Mouse (Mus musculus) neural tube, embryonic 15.5 days (tissue): ENCODE measurements around the gene Taf5. TPM values are rescaled to one million over a fixed set of nuclear protein-coding genes. Genes with fewer than 3 reads are reported as not detected.

ENCODE experiments used
- ATAC-seq: fragments of 200-750 bp; cut with Nextera tagmentation; 2 replicates; pipeline ENCODE4 v1.8.0; 2017; ENCODE audit warnings: mild to moderate bottlenecking, moderate TSS enrichment, moderate library complexity; ENCODE audit not compliant: low FRiP score
- H3K27ac ChIP-seq: fragments of 300-500 bp; sonication (generic); replicated peaks from 2 replicates; pipeline ENCODE4 v1.5.1; 2015; ENCODE audit warnings: mild to moderate bottlenecking, inconsistent platforms
- H3K27me3 ChIP-seq: fragments of 300-500 bp; sonication (generic); replicated peaks from 2 replicates; pipeline ENCODE4 v1.6.1; 2015; ENCODE audit warnings: inconsistent platforms
- H3K36me3 ChIP-seq: fragments of 300-500 bp; sonication (generic); 2 replicates; pipeline ENCODE4 v1.6.1; 2015; ENCODE audit warnings: inconsistent platforms
- H3K4me1 ChIP-seq: fragments of 300-500 bp; sonication (generic); 2 replicates; pipeline ENCODE4 v1.6.1; 2015; ENCODE audit warnings: inconsistent platforms
- H3K4me2 ChIP-seq: fragments of 300-500 bp; sonication (generic); 2 replicates; pipeline ENCODE4 v1.6.1; 2015; ENCODE audit warnings: inconsistent platforms, mild to moderate bottlenecking, moderate library complexity
- H3K4me3 ChIP-seq: fragments of 300-500 bp; sonication (generic); replicated peaks from 2 replicates; pipeline ENCODE4 v1.5.1; 2015; ENCODE audit warnings: mild to moderate bottlenecking, inconsistent platforms
- H3K9ac ChIP-seq: fragments of 300-500 bp; sonication (generic); replicated peaks from 2 replicates; pipeline ENCODE4 v1.6.1; 2015; ENCODE audit warnings: mild to moderate bottlenecking, inconsistent platforms
- H3K9me3 ChIP-seq: fragments of 300-500 bp; sonication (generic); replicated peaks from 2 replicates; pipeline ENCODE4 v1.6.1; 2016; ENCODE audit warnings: inconsistent platforms
- WGBS: fragments of 180-500 bp; shearing (Covaris S2); methylation state at CpG from one replicate; pipeline ENCODE4 v1.1.7; 2015; ENCODE audit warnings: mixed read lengths; 5-methylcytosine and 5-hydroxymethylcytosine counted together
- polyA plus RNA-seq: library from polyadenylated mRNA; unstranded; fragments of >200 nt; fragmentation: Nextera tagmentation; extraction: Ambion mirVana; gene quantifications from 2 replicates; pipeline ENCODE4 v1.2.1, GENCODE M21; 2015

The Taf5 gene
- polyA plus RNA-seq, 1 experiment from 2014 or later: 4.9 TPM

DNA sequence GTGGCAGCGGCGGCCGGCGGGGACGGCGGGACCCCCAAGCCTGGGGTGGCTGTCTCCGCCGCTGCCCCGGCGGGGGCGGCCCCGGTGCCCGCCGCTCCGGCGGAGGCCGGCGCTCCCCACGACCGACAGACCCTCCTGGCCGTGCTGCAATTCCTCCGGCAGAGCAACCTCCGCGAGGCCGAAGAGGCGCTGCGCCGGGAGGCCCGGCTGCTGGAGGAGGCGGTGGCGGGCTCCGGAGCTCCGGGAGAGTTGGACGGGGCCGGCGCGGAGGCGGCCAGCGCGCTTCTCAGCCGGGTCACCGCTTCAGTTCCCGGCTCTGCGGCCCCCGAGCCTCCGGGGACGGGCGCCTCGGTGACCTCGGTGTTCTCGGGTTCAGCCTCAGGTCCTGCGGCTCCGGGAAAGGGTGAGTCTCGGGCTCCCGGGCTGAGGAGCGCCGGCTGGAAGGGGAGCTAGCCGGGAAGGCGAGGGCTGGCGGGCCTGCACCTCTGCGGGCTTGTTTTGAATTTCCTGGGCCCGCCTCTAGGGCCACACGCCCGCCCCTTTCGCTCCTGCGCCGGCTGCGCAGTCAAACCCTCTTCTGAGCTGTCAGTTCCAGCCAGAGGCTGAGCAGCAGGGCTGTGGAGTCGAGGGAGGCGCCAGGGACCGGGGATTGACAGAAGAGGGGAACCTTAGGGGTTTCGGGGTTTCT is 522 bp downstream of the Taf5 start:
- peak; percentile 91 for ATAC-seq
- H3K9me3 ChIP-seq: no peaks in the 10 kb centered on the region
- WGBS: under 1% methylated on average over 60 of the region's 72 CpGs
- peak overlapping the region; percentile 64 for H3K4me2 ChIP-seq
- H3K36me3 ChIP-seq: peaks cover 26% of the 10 kb centered on the region
- H3K4me1 ChIP-seq: peaks cover 13% of the 10 kb centered on the region
- peak overlapping the region; percentile 89 for H3K4me3 ChIP-seq
- peak overlapping the region; percentile 79 for H3K9ac ChIP-seq
- H3K27ac ChIP-seq: peak overlapping the region; percentile 90
- H3K27me3 ChIP-seq: no peaks in the 10 kb centered on the region

DNA sequence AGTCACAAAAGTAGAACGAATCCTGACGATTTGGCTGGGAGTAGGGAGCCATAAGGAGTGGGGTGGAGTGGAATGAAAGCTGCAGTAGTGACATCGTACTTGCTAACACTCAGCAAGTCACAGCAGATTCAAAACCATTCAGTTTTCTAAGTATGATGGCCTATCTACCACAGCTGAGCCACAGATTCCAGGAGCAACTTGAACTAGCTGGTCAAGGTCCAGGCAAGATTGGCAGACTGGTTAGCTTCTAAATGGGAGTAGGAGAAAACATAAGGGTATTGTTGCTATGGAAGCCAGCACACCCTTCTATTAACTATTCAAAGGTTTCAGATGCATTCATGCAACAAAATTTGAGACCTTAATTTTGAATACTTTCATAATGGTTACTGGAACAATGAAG is 20.7 kb downstream of the Taf5 start:
- WGBS: 94% methylated on average over 3 of the region's 3 CpGs

GRCm38 (mm10) chr19:47089718-47090525 is 22.4 kb downstream of the Taf5 start:
- no peaks in the 10 kb centered on the region for H3K9me3 ChIP-seq
- H3K4me1 ChIP-seq: peaks cover 31% of the 10 kb centered on the region
- H3K27ac ChIP-seq: peak overlapping the region; percentile 91
- 2% methylated on average over 36 of the region's 36 CpGs for WGBS
- peak overlapping the region; percentile 94 for H3K4me3 ChIP-seq
- peak; percentile 65 for ATAC-seq
- peaks cover 29% of the 10 kb centered on the region for H3K36me3 ChIP-seq
- H3K27me3 ChIP-seq: no peaks in the 10 kb centered on the region
- H3K9ac ChIP-seq: peak overlapping the region; percentile 99
- peak overlapping the region; percentile 68 for H3K4me2 ChIP-seq

More for the DNA sequence above, 20.7 kb downstream of the Taf5 start:
- H3K36me3 ChIP-seq: peaks cover 33% of the 10 kb centered on the region
- peaks cover 31% of the 10 kb centered on the region for H3K4me1 ChIP-seq
- no peak overlapping the region for H3K4me3 ChIP-seq
- H3K9ac ChIP-seq: no peak overlapping the region
- no peak overlapping the region for H3K4me2 ChIP-seq
- no peaks in the 10 kb centered on the region for H3K9me3 ChIP-seq
- ATAC-seq: no peak
- no peaks in the 10 kb centered on the region for H3K27me3 ChIP-seq
- no peak overlapping the region for H3K27ac ChIP-seq

DNA sequence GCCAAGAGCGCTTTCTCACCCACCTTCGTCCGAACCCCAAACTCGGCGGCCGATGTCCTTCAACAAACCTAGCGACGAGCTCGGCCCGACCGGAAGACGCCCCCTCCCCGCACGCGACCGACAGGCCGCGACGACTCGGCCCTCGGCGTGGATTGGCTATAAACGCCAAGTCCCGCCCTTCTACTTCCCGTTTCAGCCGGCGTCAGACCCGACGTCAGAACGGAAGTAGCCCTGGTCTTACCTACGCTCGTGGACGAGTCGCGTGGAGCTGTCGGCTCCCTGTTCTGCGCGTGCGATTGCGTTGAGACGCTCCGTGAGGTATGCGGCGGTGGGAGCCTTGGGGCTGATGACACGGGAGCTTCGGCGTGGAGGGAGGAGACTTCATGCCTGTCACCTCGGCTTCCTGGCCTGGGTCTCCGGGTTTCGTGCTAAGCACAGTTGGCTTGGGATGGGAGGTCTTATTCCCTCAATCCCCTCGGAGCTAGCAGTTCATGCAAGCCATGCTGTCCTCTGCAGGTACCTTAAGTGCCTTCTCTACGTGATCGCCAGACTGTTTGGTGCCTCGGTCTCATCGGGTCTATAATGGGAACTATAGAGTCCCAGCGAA is 23.1 kb downstream of the Taf5 start, which contains the start of the genes Usmg5 and Pdcd11:
Usmg5 (minus strand) TSS at position 98 of the 607 bp plus-strand sequence.
Pdcd11 (plus strand) TSS at position 219 of the 607 bp plus-strand sequence.
- H3K4me1 ChIP-seq: peaks cover 31% of the 10 kb centered on the region
- H3K4me3 ChIP-seq: peak within 1 kb of the TSS; percentile 94
- peak within 1 kb of the TSS; percentile 99 for H3K9ac ChIP-seq
- peak; percentile 99 for ATAC-seq
- WGBS: under 1% methylated on average over 56 of the region's 56 CpGs
- H3K36me3 ChIP-seq: peaks cover 31% of the 10 kb centered on the region
- H3K27me3 ChIP-seq: no peaks in the 10 kb centered on the region
- H3K9me3 ChIP-seq: no peaks in the 10 kb centered on the region
- peak within 1 kb of the TSS; percentile 76 for H3K4me2 ChIP-seq
- H3K27ac ChIP-seq: peak within 1 kb of the TSS; percentile 91

DNA sequence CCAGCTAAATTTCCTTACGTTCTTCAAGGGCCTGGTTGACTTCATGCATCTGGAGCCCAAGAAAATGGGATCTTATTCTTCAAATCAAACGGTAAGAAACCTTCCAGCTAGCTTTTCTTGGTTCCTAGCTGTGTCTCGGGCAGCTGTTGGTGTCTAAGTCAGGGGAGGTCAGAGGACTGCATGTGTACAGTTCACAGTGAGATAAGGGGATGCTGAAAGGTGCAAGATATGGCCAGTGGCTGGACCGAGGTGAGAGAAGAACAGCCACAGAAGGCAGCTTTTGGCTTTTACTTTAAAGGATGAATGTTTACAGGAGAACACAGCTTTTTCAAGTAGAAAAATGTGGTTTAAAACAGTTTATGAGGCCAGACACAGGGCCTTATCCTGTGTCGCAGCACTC is 33.5 kb downstream of the Taf5 start:
- 96% methylated on average over 5 of the region's 5 CpGs for WGBS
- Histone ChIP-seq H3K9me3 (no peaks in the 10 kb centered on the region), H3K27ac (no peak overlapping the region), H3K4me2 (no peak overlapping the region), H3K4me1 (no peaks in the 10 kb centered on the region), H3K9ac (no peak overlapping the region), H3K36me3 (peaks cover 99% of the 10 kb centered on the region), H3K4me3 (no peak overlapping the region), H3K27me3 (no peaks in the 10 kb centered on the region)
- ATAC-seq: no peak

DNA sequence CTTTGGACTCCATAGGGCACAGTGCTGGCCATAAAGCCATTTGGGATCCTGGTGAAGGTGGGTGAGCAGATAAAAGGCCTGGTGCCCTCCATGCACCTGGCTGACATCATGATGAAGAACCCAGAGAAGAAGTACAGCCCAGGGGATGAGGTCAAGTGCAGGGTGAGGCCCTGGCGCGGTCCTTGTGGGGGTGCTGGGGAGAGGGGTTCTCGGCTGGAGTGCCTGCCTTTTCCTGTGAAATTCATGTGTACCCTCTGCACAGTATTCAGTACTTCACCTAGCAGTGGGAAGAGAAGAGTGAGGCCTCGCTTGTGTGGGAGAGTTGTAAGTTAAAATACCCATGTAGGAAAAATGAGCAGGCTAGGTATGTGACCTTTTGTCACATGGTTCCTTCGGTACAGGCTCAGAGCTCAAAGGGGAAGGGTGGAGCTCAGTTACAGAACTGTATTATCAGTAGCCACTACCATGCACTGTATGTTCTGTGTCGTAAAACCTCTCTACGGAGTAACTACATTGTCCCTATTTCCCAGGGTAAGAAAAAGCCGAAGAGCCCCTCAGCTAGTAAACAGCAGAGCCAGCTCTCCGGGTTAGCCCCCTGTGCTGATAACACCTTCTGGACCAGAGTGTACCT is 37.2 kb downstream of the Taf5 start:
- Histone ChIP-seq H3K4me2 (no peak overlapping the region), H3K27ac (no peak overlapping the region), H3K9ac (no peak overlapping the region), H3K9me3 (no peaks in the 10 kb centered on the region), H3K27me3 (no peaks in the 10 kb centered on the region), H3K36me3 (peaks cover 99% of the 10 kb centered on the region), H3K4me1 (no peaks in the 10 kb centered on the region), H3K4me3 (no peak overlapping the region)
- no peak for ATAC-seq
- WGBS: 93% methylated on average over 9 of the region's 9 CpGs

GRCm38 (mm10) chr19:47118634-47119033 is 51.1 kb downstream of the Taf5 start:
- no peak overlapping the region for H3K4me3 ChIP-seq
- H3K27ac ChIP-seq: no peak overlapping the region
- H3K27me3 ChIP-seq: no peaks in the 10 kb centered on the region
- H3K4me2 ChIP-seq: no peak overlapping the region
- H3K9ac ChIP-seq: no peak overlapping the region
- peaks cover 74% of the 10 kb centered on the region for H3K36me3 ChIP-seq
- no peak for ATAC-seq
- H3K4me1 ChIP-seq: no peaks in the 10 kb centered on the region
- WGBS: 86% methylated on average over 2 of the region's 2 CpGs
- H3K9me3 ChIP-seq: no peaks in the 10 kb centered on the region

- Histone ChIP-seq H3K27me3 (no peaks in the 10 kb centered on the region), H3K9me3 (no peaks in the 10 kb centered on the region), H3K36me3 (peaks cover 73% of the 10 kb centered on the region), H3K9ac (no peak overlapping the region), H3K4me2 (no peak overlapping the region), H3K4me3 (no peak overlapping the region), H3K4me1 (no peaks in the 10 kb centered on the region), H3K27ac (no peak overlapping the region)
- no peak for ATAC-seq
- WGBS: 48% methylated on average over 4 of the region's 4 CpGs
Observed at GRCm38 (mm10) chr19:47121054-47121453, 53.5 kb downstream of the Taf5 start.

- WGBS: 27% methylated on average over 2 of the region's 2 CpGs
- no peak overlapping the region for H3K4me2 ChIP-seq
- H3K36me3 ChIP-seq: peaks cover 73% of the 10 kb centered on the region
- no peaks in the 10 kb centered on the region for H3K4me1 ChIP-seq
- H3K4me3 ChIP-seq: no peak overlapping the region
- no peak overlapping the region for H3K9ac ChIP-seq
- no peak overlapping the region for H3K27ac ChIP-seq
- H3K27me3 ChIP-seq: no peaks in the 10 kb centered on the region
- no peak for ATAC-seq
- H3K9me3 ChIP-seq: no peaks in the 10 kb centered on the region
Observed at GRCm38 (mm10) chr19:47122802-47123201, 55.3 kb downstream of the Taf5 start.

- no peak overlapping the region for H3K27ac ChIP-seq
- H3K9me3 ChIP-seq: no peaks in the 10 kb centered on the region
- no peak overlapping the region for H3K4me2 ChIP-seq
- H3K4me1 ChIP-seq: no peaks in the 10 kb centered on the region
- no peaks in the 10 kb centered on the region for H3K27me3 ChIP-seq
- H3K9ac ChIP-seq: no peak overlapping the region
- H3K36me3 ChIP-seq: peaks cover 83% of the 10 kb centered on the region
- no peak for ATAC-seq
- no peak overlapping the region for H3K4me3 ChIP-seq
- WGBS: 96% methylated on average over 9 of the region's 10 CpGs
Observed at GRCm38 (mm10) chr19:47128164-47128563, 60.6 kb downstream of the Taf5 start.

DNA sequence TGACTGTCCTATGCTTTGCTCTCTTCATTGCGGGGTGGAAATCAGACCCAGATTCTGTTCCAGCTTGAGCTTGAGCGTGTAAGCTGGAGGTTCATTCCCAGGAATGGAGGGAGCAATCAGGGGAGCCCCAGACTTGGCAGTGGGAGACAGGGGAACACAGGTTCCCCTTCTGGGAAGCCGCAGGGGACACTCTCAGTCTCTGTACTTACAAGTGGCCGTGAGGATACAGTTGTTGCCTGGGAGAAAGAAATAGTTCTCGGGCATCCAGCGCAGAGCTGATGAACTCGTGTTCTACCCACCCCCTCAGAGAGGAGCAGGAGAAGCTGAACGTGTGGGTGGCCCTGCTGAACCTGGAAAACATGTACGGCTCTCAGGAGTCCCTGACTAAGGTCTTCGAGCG is 61.3 kb downstream of the Taf5 start:
- WGBS: 94% methylated on average over 11 of the region's 11 CpGs
- no peaks in the 10 kb centered on the region for H3K9me3 ChIP-seq
- H3K36me3 ChIP-seq: peaks cover 85% of the 10 kb centered on the region
- no peak overlapping the region for H3K4me3 ChIP-seq
- no peaks in the 10 kb centered on the region for H3K27me3 ChIP-seq
- H3K27ac ChIP-seq: no peak overlapping the region
- H3K9ac ChIP-seq: no peak overlapping the region
- H3K4me1 ChIP-seq: no peaks in the 10 kb centered on the region
- no peak for ATAC-seq
- H3K4me2 ChIP-seq: no peak overlapping the region
